Mouse (Mus musculus): ENCODE measurements around the gene Pik3cd. TPM values are rescaled to one million over a fixed set of nuclear protein-coding genes. Genes with fewer than 3 reads are reported as not detected.

Pik3cd gene
- total RNA-seq, 2 experiments from 2014 or later: 7.5 to 12.1 TPM

GRCm38 (mm10) chr4:149608309-149608638, 94.1 kb downstream of the Pik3cd start:
- no peak for DNase-seq

- no peak for DNase-seq
Measured at GRCm38 (mm10) chr4:149607591-149608308, 94.6 kb downstream of the Pik3cd start.

- no peak for DNase-seq
Measured at GRCm38 (mm10) chr4:149606766-149607358, 95.5 kb downstream of the Pik3cd start.

- DNase-seq: no peak
Measured at GRCm38 (mm10) chr4:149606056-149606455, 96.3 kb downstream of the Pik3cd start.

GRCm38 (mm10) chr4:149604518-149604917, 97.9 kb downstream of the Pik3cd start:
- DNase-seq: no peak

- DNase-seq: no peak
Measured at GRCm38 (mm10) chr4:149603860-149604259, 98.5 kb downstream of the Pik3cd start.

GRCm38 (mm10) chr4:149602236-149602635, 100.1 kb downstream of the Pik3cd start:
- no peak for DNase-seq

GRCm38 (mm10) chr4:149601484-149601883, 100.9 kb downstream of the Pik3cd start:
- no peak for DNase-seq

GRCm38 (mm10) chr4:149600130-149600529, 102.2 kb downstream of the Pik3cd start:
- no peak for DNase-seq

GRCm38 (mm10) chr4:149599549-149599948, 102.8 kb downstream of the Pik3cd start:
- no peak for DNase-seq

Small RNAs within 50 kb of the gene (microRNA-seq; reads per million reads assigned to microRNA genes)
- not detected for gene Mir7023

Other genes with a start within 250 kb of the Pik3cd start
- 100 to 1,000 TPM in 1 of 2 experiments, 10 to 100 TPM in 1; 56.2 to 118 TPM for gene Rbp7, start 247.6 kb downstream of the Pik3cd start, total RNA-seq (2021)
- gene Tmem274, start 225.2 kb downstream of the Pik3cd start, total RNA-seq (2021): not detected
- 10 to 100 TPM; 15.2 TPM for gene Nmnat1, start 217.4 kb downstream of the Pik3cd start, total RNA-seq (2021)
- 10 to 100 TPM; 40.1 to 42.1 TPM for gene Lzic, start 217.3 kb downstream of the Pik3cd start, total RNA-seq (2021)
- 10 to 100 TPM; 39.5 to 42.0 TPM for gene Ctnnbip1, start 184.3 kb downstream of the Pik3cd start, total RNA-seq (2021)
- gene Clstn1, start 116.1 kb downstream of the Pik3cd start, total RNA-seq (2021): 10 to 100 TPM; 72.7 to 95.7 TPM
- 10 to 100 TPM; 35.0 to 43.6 TPM for gene Tmem201, start 35.5 kb upstream of the Pik3cd start, total RNA-seq (2021)
- 10 to 100 TPM; 24.3 to 34.0 TPM for gene Slc25a33, start 71.7 kb upstream of the Pik3cd start, total RNA-seq (2021)